Mouse (Mus musculus): Measurements from ENCODE around the gene Cnst.
"Not testable (repeated sequence)": the region's sequence is repeated elsewhere in the genome, so short reads cannot be mapped to it uniquely, and the experiment has no call there.

The Cnst gene

DNA sequence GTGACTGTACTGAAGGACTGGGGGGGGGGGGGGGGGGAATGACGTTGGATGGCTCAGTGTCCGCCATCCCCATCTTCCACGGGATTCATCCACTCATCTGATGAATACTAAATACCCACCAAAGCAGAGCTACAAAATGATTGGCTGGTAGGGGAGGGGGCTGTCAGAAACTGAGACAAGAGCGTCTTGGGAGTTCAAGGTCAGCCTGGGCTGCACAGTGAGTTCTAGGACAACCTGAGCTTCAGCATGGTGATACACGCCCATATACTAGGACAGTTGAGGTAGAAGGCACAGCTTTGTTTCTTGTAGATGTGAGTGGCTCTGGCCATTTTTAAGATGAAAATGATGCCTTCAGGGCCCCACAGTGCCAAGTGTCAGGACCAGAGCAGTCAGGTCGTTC lies 52.2 kb downstream of the Cnst start:
- no peak for DNase-seq

DNA sequence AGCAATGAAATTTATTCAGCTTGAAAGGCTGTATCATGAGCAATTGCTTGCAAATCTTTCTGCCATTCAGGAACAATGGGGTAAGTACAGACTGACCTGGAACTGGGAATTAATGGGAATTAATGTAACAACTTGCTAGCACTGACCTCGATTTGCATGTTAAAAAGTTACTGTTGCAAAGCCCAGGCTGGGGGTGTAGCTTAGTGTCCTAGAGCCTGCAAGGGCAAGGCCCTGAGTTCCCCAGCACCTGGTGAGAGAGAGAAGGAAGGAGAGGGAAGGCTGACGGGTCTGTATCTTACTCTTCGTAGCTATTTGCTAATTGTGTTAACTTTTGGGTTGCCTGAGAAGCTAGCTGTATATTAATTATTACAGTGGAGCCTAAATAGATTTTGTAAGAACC lies 58.4 kb downstream of the Cnst start:
- DNase-seq = no peak

GRCm38 (mm10) chr1:179606004-179606723 lies 60.0 kb downstream of the Cnst start:
- DNase-seq = no peak

DNA sequence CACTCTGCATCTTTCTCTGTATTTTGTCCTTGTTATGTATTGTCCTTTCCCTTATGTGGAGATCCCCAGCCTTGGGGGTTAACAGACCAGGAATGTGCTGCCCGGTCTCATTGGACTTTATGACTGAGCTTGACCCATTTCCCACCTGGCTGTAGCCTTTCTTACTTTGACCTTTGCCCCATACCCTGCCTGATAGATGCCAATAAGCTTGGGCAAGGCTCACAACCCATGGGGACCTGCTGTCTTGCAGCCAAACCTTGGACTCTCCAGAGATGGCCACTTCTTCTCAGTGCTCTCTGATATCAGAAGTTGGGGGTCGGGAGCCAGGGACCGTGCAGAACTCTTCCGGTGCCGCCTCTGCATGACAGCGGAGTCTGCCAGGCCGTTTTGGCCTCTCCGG lies 62.4 kb downstream of the Cnst start:
- DNase-seq = no peak

GRCm38 (mm10) chr1:179609724-179610505 lies 63.7 kb downstream of the Cnst start:
- no peak for DNase-seq

GRCm38 (mm10) chr1:179611182-179611581 lies 65.0 kb downstream of the Cnst start:
- no peak for DNase-seq

DNA sequence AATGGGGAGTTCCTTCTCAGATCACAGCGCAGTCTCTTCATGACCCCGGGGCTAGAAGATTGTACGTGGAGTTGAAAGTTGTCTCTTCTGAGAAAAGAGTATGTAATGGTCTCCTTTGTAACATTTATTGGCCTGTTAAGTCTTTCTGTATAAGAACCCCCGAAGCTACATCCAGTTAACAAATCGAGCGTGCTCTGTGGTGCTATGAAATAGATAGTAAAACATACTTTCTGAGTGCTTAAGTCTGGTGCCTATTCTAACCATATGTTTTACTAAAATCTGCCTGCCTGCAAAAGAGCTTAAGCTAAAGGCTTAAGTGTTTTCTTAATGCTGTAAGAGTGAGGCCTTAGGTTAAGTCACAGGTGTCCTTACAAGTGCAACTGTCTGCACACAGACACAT lies 66.2 kb downstream of the Cnst start:
- no peak for DNase-seq

GRCm38 (mm10) chr1:179612986-179613505 lies 66.9 kb downstream of the Cnst start:
- no peak for DNase-seq

GRCm38 (mm10) chr1:179617426-179617825 lies 71.3 kb downstream of the Cnst start:
- no peak for DNase-seq

- DNase-seq = no peak
Observed at GRCm38 (mm10) chr1:179622665-179623064, 76.5 kb downstream of the Cnst start.

- peak; percentile 72 for DNase-seq
Observed at GRCm38 (mm10) chr1:179623657-179624056, 77.5 kb downstream of the Cnst start.

- DNase-seq = peak; percentile 64
Observed at GRCm38 (mm10) chr1:179624354-179624753, 78.2 kb downstream of the Cnst start.

DNA sequence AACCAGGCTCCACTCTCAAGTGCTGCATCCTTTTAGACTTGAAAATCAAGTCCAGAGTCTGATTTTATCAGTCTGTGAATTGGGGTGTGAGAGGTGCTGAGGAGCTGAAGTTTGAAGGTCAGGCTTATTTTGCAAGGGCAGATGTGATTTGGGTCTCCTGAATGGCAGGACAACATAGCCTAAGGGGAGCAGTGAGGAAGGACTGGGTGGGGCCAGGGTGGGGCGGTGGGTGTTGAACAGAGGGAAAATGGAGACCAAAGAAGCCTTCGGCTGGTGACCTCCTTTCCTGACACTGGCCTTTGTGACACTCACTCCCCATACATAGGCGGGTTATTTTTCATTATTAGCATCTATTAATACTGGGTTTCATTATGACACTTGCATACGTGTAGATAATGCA lies 81.7 kb downstream of the Cnst start:
- no peak for DNase-seq

DNA sequence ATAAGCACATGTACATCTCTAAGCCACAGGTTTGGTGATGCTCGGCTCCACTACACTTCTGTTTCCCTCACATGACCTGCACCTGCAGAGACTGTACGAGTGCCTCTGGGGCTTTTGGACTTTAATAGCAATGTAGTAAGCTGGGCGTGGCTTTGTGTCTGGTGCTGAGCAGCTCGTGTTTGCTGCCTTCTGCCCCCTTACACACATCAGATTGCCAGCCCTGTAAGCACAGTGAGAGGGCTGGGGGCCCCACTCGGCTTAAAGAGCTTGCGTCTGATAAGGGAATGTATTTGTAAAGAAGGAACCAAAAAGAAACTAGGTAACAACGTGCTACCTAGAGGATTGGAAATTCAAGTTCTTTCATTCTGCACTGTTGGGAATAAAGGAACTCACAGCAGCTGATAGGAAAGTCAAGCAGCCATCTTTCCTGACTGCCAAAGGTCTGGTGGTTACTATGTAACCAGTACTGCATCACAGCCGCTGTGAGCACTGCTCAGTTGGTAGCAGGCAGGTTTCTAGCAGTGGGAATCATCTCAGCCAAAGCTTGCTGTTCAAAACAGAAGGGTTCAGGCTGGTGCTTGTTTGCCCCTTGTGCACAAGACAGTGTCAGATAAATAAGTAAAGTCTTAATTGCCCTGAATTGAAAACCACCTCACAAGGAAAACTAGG lies 82.4 kb downstream of the Cnst start:
- no peak for DNase-seq

DNA sequence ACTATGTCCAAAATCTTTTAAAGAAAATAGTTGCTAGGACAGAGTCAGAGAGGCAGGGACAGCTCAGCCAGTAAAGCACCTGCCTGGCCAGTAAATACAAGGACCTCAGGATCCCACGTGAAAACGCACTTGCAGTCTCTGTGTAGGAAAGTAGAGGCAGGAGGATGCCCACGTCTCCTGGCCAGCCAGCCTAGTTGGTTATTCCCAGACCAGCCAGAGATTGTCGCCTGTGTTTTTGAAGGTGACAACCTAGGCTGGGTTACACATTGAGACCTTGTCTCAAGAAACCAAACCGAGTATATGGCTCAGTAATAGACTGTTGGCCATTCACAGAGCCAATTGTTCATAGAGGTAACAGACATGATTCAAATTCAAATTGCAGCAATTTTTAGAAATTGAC lies 83.1 kb downstream of the Cnst start:
- no peak for DNase-seq

DNA sequence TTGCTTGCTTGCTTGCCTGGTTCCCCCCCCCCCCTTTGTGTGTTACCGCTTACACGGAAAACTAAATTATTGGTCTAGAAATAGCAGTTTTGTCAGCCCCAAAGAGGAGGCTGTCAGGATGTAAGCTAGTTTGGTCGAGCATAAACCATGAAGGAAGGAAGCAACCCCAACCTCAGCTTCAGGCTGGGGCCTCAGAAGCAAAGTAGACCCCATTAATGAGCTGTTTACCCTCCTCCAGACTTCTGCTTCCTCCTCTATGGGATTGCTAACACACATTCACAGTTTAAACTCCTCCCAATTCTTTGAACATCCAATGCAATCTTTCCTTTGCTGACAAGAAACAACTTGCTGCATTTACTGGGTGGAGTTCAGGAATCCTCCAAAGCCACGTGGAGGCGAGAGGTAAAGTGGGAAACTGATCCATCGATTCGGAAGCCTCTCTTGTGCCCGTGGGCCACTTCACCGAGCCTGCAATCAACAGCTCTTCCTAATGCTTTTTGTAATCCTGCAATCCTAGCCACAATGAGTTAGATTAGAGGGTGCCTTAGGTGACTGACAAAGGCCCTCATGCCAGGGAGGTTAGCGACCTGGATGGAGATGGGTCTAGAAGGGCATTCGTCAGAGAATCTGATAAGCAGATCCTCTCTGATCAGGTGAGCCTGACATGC lies 86.7 kb downstream of the Cnst start:
- DNase-seq = no peak

DNA sequence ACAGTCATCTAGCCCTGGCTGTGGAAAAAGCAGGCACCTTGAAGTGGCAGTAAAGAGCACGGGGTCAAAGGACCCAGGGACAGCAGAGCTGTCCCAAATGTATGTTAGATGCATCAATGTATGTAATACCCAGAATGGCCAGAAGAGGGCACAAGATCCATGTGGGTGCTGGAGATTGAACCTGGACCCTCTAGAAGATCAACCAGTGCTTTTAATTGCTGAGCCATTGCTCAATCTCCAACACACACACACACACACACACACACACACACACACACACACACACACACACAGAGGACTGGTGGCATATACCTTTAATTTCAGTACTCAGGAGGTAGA lies 87.2 kb downstream of the Cnst start:
- peak; percentile 61 for DNase-seq

DNA sequence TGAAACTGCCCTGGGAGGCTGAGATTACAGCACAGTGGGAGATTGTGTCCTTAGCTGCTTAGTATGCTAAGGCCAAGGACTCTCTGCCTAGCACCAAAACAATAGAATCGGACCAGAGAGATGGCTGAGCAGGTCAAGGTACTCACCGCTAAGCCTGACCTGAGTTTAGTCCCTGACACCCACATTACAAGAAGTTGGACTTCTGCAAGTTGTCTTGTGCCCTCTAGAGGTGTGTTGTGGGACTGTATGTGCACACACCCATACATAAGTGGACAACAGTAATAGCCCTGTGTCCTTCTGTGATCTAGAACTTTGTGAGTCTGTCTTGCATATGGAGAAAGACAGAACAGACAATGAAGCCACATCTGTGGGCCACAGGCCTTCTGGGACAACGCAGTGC lies 88.0 kb downstream of the Cnst start:
- DNase-seq = no peak

DNA sequence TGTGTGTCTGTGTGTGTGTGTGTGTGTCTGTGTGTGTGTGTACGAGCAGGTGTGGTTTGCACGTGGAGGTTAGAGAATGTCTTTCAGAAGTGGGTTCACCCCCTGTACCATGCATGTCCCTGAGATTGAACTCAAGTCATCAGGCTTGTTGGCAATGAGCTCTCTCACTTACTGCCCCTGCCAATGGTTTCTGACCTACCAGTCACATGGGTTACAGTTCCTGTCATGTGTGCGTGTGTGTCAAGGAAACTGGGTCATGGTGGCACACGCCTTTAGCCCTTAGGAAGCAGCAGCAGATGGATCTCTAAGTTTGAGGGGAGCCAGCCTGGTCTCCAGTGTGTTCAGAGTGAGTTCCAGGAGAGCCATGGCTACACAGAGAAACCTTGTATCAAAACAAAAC lies 96.6 kb downstream of the Cnst start:
- DNase-seq = no peak

DNA sequence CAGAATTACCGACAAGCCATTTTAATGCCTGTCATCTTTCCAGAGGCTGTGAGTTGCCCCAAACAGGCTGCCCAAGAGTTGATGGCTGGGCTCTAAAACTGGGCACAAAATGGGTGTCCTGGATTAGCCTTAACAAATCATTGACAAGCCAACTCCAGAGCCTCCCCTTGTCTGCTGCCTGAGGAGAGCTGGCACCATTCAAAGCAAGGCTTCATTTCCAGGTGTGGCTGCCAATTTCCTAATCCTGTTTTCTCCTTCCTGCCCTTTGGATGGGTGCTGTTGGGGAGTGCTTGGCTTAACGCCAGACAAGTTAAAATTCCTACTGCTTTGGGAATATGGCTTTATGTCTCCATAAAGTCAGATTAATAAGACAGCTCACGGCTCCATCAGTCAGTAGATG lies 98.0 kb downstream of the Cnst start:
- DNase-seq = no peak

DNA sequence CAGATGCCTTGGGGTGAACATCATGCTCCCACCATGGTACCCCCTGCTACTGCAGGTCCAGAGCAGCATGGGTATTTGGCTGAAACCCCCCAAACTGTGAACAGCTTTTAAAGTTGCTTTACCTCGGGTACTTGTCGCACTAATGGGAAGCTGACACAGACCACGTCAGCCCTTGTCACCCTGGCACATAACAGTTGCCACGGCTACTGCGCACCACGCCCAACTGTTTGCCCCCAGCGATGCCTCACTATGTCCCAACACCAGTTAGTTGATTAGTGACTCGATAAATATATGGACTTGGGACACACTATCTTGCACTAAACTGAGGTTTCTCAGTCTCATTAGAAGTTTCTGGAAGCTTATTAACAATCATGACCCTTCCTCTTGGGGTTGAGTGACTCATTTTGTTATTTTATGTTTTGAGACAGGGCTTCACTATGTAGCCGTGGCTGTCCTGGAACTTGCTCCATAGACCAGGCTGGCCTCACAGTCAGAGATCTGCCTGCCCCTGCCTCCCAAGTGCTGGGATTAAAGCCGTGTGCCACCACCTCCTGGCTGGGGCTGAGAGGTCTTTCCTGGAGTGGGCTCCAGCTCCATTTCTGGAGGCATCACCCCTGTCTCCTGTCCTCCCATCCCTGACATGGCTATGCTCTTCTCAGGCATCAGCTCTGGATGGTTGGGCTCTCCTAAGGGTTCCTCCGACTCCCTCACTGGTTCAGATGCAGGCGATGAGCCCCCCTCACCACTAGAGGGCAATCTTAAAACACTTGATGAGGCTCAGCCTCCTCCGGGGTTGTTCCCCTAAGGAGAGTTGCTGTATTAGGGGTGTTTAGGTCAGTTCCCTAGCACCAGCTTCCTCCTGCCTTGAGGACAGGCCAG lies 99.2 kb downstream of the Cnst start:
- DNase-seq = peak; percentile 81

- DNase-seq = no peak
Observed at GRCm38 (mm10) chr1:179645980-179646268, 99.8 kb downstream of the Cnst start.

- not testable (repeated sequence) for DNase-seq
Observed at GRCm38 (mm10) chr1:179648678-179649077, 102.5 kb downstream of the Cnst start.
